Mouse (Mus musculus) thymus, postnatal 0 days (tissue): ENCODE results near the gene Zfp612. TPM values are rescaled to one million over a fixed set of nuclear protein-coding genes. Genes with fewer than 3 reads are reported as not detected.
A peak's percentile ranks its signal among the peaks of the same experiment; 100 is the strongest.

Experiments used
- DNase-seq: peaks from one replicate; pipeline ENCODE4 v3.0.0-alpha.2; 2015; ENCODE audit warnings: low spot score
- polyA plus RNA-seq: library from polyadenylated mRNA; unstranded; fragments of >200 nt; fragmentation: Nextera tagmentation; extraction: Ambion mirVana; gene quantifications from 2 replicates; pipeline ENCODE4 v1.2.1, GENCODE M21; 2015

Gene Zfp612
- polyA plus RNA-seq, 1 experiment from 2014 or later = 1.2 TPM

DNA sequence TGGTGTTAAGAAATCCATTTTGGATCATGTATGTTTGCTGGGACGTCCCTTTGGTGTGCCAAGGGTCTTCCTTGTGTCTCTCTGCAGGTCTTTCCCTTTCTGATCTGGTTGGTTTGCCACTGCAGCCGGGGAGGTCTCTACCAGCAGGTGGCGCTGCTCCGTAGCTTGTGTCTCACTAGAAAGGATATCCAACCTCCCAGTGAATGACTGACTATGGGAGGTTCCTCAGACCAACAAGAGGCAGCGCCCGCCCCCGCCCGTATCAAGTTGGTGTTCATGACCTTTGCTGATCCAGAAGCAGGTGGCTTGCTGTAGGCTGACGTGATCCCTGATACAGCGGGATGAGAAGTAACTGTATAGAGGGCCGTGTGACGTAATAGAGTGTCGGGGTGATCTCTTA, 51.0 kb downstream of the Zfp612 start:
- DNase-seq = peak; percentile 65

DNA sequence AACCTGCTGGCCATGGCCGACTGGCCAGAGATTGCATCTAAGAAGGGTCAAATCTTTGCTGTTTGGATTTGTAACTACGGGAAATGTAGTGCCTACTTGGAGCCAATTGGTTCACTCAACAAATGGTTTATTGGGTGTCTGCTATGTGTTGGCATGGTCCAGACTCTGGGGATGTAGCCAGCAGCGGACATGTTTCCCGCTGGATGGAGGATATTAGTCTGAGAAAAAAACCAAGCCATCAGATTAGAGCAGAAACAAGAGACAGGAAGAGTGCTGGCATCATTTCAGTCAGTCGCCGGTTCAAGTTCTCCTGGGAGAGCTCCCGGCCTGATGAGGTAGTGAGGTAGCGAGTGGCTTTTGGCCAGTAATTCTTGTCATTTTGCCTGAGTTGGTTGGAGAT, 54.7 kb downstream of the Zfp612 start:
- DNase-seq = no peak

DNA sequence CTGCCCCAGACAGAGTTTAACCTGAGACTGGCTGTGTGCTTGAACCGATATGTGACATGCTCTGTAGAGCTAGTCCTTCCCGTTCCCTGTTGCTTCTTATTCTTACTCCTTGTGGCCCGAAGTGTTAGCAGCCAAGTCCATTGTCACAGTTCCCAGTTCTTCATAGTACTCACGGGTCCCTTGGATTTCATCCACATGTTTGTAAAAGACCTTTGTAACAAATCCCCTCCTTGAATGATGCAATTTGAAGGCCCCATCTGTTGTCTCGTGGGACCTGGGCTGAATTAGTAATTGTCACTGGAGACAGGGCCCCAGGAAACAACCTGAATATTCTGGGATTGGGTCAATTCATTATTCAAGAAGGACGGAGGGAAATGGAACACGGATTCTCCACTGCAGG, 56.0 kb downstream of the Zfp612 start:
- no peak for DNase-seq

DNA sequence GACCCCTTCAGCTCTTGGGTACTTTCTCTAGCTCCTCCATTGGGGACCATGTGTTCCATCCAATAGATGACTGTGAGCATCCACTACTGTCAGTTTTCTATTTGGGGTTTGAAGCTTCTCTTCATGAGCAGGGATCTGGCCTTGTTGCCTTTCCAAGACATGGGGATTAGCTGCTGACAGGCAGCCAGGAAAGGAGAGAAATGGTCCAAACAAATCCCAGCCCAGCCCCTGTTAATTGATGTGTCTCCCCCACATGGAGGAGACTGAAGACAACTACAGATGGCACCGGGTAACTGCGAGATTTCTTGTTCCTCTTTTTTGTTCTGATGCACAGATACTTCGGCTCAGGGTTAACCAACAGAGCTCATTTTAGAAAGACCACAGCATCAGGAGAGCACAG, 60.6 kb downstream of the Zfp612 start:
- no peak for DNase-seq

DNA sequence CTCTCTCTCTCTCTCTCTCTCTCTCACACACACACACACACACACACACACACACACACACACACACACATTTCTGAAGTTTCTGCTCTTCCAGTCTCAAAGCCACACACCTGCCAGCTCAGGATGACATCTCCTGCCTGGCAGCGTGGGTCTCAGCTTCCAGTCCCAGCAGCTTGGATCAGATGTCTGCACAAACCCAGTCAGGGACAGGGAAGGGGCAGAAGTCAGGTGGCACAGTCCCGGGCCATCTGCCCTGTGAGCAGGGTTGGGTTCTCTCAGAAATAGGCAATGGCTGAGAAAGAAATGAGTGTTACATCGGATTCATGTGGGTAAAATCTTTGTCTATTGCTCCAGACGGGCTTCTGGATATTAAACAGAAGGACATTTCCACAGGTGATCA, 61.2 kb downstream of the Zfp612 start:
- no peak for DNase-seq

Other genes with a start within 250 kb of the Zfp612 start
- gene Phlpp2, start 211.2 kb upstream of the Zfp612 start, polyA plus RNA-seq = 0.68 and 0.72 TPM in 2 replicates
- gene Marveld3, start 117.5 kb upstream of the Zfp612 start, polyA plus RNA-seq = 0.44 and 0.73 TPM in 2 replicates
- 0.12 TPM in 2 replicates for gene Tat, start 89.3 kb upstream of the Zfp612 start, polyA plus RNA-seq
- gene Chst4, start 40.0 kb upstream of the Zfp612 start, polyA plus RNA-seq = not detected in 2 replicates
- gene Gm21964, start 21.5 kb downstream of the Zfp612 start, polyA plus RNA-seq = 0.14 TPM in 1 of 2 replicates, not detected in the other
- gene Gm17720, start 23.0 kb downstream of the Zfp612 start, polyA plus RNA-seq = not detected in 2 replicates
- 1.3 and 1.4 TPM in 2 replicates for gene Calb2, start 88.5 kb downstream of the Zfp612 start, polyA plus RNA-seq
- gene Cmtr2, start 135.9 kb downstream of the Zfp612 start, polyA plus RNA-seq = 6.9 and 7.6 TPM in 2 replicates
- gene Hydin, start 187.2 kb downstream of the Zfp612 start, polyA plus RNA-seq = 0.14 and 0.18 TPM in 2 replicates